Mouse (Mus musculus): ENCODE measurements around the gene 0610010F05Rik. TPM values are rescaled to one million over a fixed set of nuclear protein-coding genes. Genes with fewer than 3 reads are reported as not detected.

Gene 0610010F05Rik
- total RNA-seq (2021), result 10 to 100 TPM in 1 of 2 experiments, 1 to 10 TPM in 1; 9.0 to 11.4 TPM
- 1.1 and 3.3 TPM in 2 replicates for polyA plus RNA-seq (2012; rRNA removed)
- long read RNA-seq, full-length matches to known transcripts, result 14 of 24 reads
- long read RNA-seq, partial matches to known transcripts, result 3 of 24 reads
- long read RNA-seq, other reads (novel, unspliced or antisense), result 7 of 24 reads

DNA sequence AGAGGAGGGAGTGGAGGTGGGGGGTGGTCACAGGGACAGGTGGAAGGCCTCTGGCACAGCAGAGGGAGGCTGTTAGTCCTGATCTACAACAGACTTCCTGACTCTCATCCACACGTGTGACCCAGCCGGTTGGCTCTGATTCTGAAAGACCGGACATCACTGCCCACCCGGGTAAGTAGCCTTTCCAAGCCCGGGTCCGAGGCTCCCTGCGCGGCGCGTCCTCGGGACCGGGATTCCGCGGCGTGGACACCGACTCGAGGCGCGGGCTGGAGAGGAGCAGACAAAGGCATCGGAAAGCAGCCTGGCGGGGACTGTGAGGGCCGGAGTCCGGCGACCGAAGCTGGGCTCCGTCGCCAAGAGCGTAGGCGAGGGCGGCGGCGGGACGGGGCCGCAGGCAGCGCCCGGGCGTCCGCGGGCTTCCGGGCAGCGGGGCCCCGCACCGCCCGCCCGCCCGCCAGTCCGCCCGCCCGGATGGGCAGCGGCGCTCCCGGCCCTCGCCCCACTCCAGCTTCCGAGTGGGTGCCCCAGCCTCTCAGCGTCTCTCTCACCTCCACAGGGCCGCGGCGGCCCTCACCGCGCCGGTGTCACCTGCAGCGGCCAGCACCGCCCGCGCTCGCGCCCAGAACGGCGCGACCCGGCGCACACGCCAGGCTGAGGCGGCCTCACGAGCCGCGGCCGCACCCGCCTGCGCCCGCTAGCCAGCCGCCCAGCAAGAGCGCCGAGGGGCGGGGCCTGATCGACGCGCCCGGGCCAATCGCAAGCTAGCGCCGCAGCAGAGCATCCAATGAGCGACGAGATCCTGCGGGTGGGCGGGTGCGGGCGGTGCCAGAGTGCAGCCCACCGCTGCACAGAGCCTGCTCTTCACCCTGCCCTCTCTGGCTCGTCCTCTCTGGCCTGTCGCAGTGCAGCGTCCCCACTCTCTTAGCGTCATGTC, at the start of gene 0610010F05Rik:
0610010F05Rik (minus strand) TSS at position 695 of the 934 bp plus-strand sequence.
- H3K4me3 ChIP-seq, result peak within 1 kb of the TSS; percentile 88
- WGBS, result under 1% methylated on average over 52 of the region's 103 CpGs
- peak; percentile 87 to 92 for DNase-seq
- peak; percentile 76 for TF ChIP-seq POLR2A (IDR thresholded peaks at IDR 0.05; ENCODE audit: insufficient read depth, low read depth, low read length)
- no peak for TF ChIP-seq EP300 (IDR thresholded peaks at IDR 0.05; ENCODE audit: insufficient read depth, low read depth, low read length)
- no peaks in the 10 kb centered on the region for H3K27me3 ChIP-seq (ENCODE audit: control insufficient read depth, insufficient read depth, low read length)
- no peaks in the 10 kb centered on the region for H3K79me2 ChIP-seq (replicated peaks; ENCODE audit: control insufficient read depth, insufficient read depth, low read length)
- peaks cover 2% of the 10 kb centered on the region for H3K4me1 ChIP-seq (ENCODE audit: control insufficient read depth, insufficient read depth, low read length)
- H3K27ac ChIP-seq, result peak within 1 kb of the TSS; percentile 82
- no peaks in the 10 kb centered on the region for H3K36me3 ChIP-seq (ENCODE audit: control insufficient read depth, insufficient read depth, low read length)
- intact Hi-C loops (cut with DNase I), result loop anchor here (1.0 to 10.0 kb wide), 2 partner anchors 32 to 138 kb away; partner anchors contain the start of genes Ahsa2, Pex13 and Pus10
- H3K9ac ChIP-seq (ENCODE audit: low read depth, low read length), result peak within 1 kb of the TSS; percentile 95

- Histone ChIP-seq H3K4me1 (ENCODE audit: control insufficient read depth, insufficient read depth, low read length) (no peaks in the 10 kb centered on the region), H3K27ac (no peak overlapping the region), H3K36me3 (ENCODE audit: control insufficient read depth, insufficient read depth, low read length) (no peaks in the 10 kb centered on the region; the same call in 1 of the 2 replicates), H3K79me2 (replicated peaks; ENCODE audit: control insufficient read depth, insufficient read depth, low read length) (no peaks in the 10 kb centered on the region), H3K27me3 (ENCODE audit: control insufficient read depth, insufficient read depth, low read length) (no peaks in the 10 kb centered on the region), H3K4me3 (no peak overlapping the region), H3K9ac (ENCODE audit: low read depth, low read length) (no peak overlapping the region)
- no peak for TF ChIP-seq POLR2A (IDR thresholded peaks at IDR 0.05; ENCODE audit: insufficient read depth, low read depth, low read length)
- TF ChIP-seq CTCF (IDR thresholded peaks at IDR 0.05), result no peak
- TF ChIP-seq EP300 (IDR thresholded peaks at IDR 0.05; ENCODE audit: insufficient read depth, low read depth, low read length), result no peak
- DNase-seq, result no peak
- WGBS, result 84% methylated on average over 5 of the region's 5 CpGs
- intact Hi-C loops (cut with DNase I), result no loop called here
These were observed 49.1 kb upstream of the 0610010F05Rik start for GRCm38 (mm10) chr11:23682561-23682960.

- H3K4me1 ChIP-seq (ENCODE audit: control insufficient read depth, insufficient read depth, low read length), result no peaks in the 10 kb centered on the region
- H3K79me2 ChIP-seq (replicated peaks; ENCODE audit: control insufficient read depth, insufficient read depth, low read length), result no peaks in the 10 kb centered on the region
- no peak overlapping the region for H3K4me3 ChIP-seq
- no peak overlapping the region for H3K9ac ChIP-seq (ENCODE audit: low read depth, low read length)
- no peak for TF ChIP-seq EP300 (IDR thresholded peaks at IDR 0.05; ENCODE audit: insufficient read depth, low read depth, low read length)
- TF ChIP-seq POLR2A (IDR thresholded peaks at IDR 0.05; ENCODE audit: insufficient read depth, low read depth, low read length), result no peak
- TF ChIP-seq CTCF (IDR thresholded peaks at IDR 0.05), result no peak
- no peaks in the 10 kb centered on the region for H3K36me3 ChIP-seq (ENCODE audit: control insufficient read depth, insufficient read depth, low read length)
- 69% methylated on average over 6 of the region's 6 CpGs for WGBS
- DNase-seq, result peak in 1 of 2 experiments; percentile 36
- intact Hi-C loops (cut with DNase I), result no loop called here
- H3K27me3 ChIP-seq (ENCODE audit: control insufficient read depth, insufficient read depth, low read length), result no peaks in the 10 kb centered on the region
- no peak overlapping the region for H3K27ac ChIP-seq
These were observed 47.1 kb upstream of the 0610010F05Rik start for GRCm38 (mm10) chr11:23680435-23680950.

DNA sequence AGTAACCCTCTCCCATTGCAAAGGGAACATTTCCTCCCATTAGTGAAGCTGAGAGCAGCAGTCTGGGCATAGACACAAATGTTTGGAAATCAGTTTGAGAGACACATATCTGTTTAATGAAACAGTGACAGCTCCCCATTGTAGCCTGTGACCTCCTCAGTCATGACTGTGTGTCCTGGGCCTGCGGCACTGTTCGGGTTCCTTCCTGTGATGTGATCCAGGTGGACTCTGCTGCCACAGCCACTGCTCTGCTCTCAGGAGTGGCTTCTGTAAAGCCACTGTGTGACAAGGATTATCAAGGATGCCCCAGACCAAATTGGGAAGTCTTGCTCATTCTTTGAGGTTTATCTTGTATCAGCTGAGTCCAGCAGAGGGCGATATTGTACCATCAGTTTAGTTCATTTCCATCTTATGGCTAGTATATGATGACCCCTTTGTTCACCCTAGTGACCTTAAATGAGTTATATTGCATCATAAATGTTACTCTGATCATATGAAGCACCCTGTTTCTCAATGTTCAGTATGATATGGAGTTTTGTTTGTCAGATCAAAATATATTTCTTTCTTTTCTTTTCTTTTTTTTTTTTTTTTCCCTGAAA, 45.7 kb upstream of the 0610010F05Rik start:
- Histone ChIP-seq H3K9ac (ENCODE audit: low read depth, low read length) (no peak overlapping the region), H3K4me3 (no peak overlapping the region), H3K36me3 (ENCODE audit: control insufficient read depth, insufficient read depth, low read length) (no peaks in the 10 kb centered on the region), H3K27me3 (ENCODE audit: control insufficient read depth, insufficient read depth, low read length) (no peaks in the 10 kb centered on the region), H3K27ac (no peak overlapping the region), H3K4me1 (ENCODE audit: control insufficient read depth, insufficient read depth, low read length) (no peaks in the 10 kb centered on the region), H3K79me2 (replicated peaks; ENCODE audit: control insufficient read depth, insufficient read depth, low read length) (no peaks in the 10 kb centered on the region)
- TF ChIP-seq CTCF (IDR thresholded peaks at IDR 0.05) (peak; percentile 87), EP300 (IDR thresholded peaks at IDR 0.05; ENCODE audit: insufficient read depth, low read depth, low read length) (no peak), POLR2A (IDR thresholded peaks at IDR 0.05; ENCODE audit: insufficient read depth, low read depth, low read length) (no peak)
- intact Hi-C loops (cut with DNase I), result loop anchor here (1.0 to 10.0 kb wide), 3 partner anchors 176 to 275 kb away; no protein-coding TSS in a partner anchor
- DNase-seq, result peak; percentile 21 to 29
- 45% methylated on average over 3 of the region's 3 CpGs for WGBS

GRCm38 (mm10) chr11:23676100-23676499, 42.7 kb upstream of the 0610010F05Rik start:
- intact Hi-C loops (cut with DNase I), result loop anchor here (5.0 to 10.0 kb wide), 2 partner anchors 179 to 196 kb away; no protein-coding TSS in a partner anchor

More at GRCm38 (mm10) chr11:23676100-23676499, 42.7 kb upstream of the 0610010F05Rik start:
- no peak for DNase-seq
- no peak overlapping the region for H3K27ac ChIP-seq
- TF ChIP-seq POLR2A (IDR thresholded peaks at IDR 0.05; ENCODE audit: insufficient read depth, low read depth, low read length), result no peak
- no peak for TF ChIP-seq EP300 (IDR thresholded peaks at IDR 0.05; ENCODE audit: insufficient read depth, low read depth, low read length)
- TF ChIP-seq CTCF (IDR thresholded peaks at IDR 0.05), result no peak
- H3K27me3 ChIP-seq (ENCODE audit: control insufficient read depth, insufficient read depth, low read length), result no peaks in the 10 kb centered on the region
- H3K4me3 ChIP-seq, result no peak overlapping the region
- no peaks in the 10 kb centered on the region; the same call in none of the 2 replicates for H3K36me3 ChIP-seq (ENCODE audit: control insufficient read depth, insufficient read depth, low read length)
- WGBS, result 85% methylated on average over 5 of the region's 5 CpGs
- H3K9ac ChIP-seq (ENCODE audit: low read depth, low read length), result no peak overlapping the region
- no peaks in the 10 kb centered on the region for H3K79me2 ChIP-seq (replicated peaks; ENCODE audit: control insufficient read depth, insufficient read depth, low read length)
- no peaks in the 10 kb centered on the region for H3K4me1 ChIP-seq (ENCODE audit: control insufficient read depth, insufficient read depth, low read length)

Measured in heart, adult 2 months (tissue).